Mouse (Mus musculus) neural tube, embryonic 12.5 days (tissue): ENCODE results near the gene Pdk2. TPM values are rescaled to one million over a fixed set of nuclear protein-coding genes. Genes with fewer than 3 reads are reported as not detected.

Experiments
- ATAC-seq: fragments of 200-750 bp; cut with Nextera tagmentation; 2 replicates; pipeline ENCODE4 v1.8.0; 2017; ENCODE audit warnings: low read depth, mild to moderate bottlenecking, moderate TSS enrichment, moderate library complexity; ENCODE audit not compliant: low FRiP score
- H3K27ac ChIP-seq: fragments of 300-500 bp; sonication (generic); 2 replicates; pipeline ENCODE4 v1.5.1; 2016
- H3K27me3 ChIP-seq: fragments of 300-500 bp; sonication (generic); replicated peaks from 2 replicates; pipeline ENCODE4 v1.6.1; 2016; ENCODE audit warnings: mild to moderate bottlenecking
- H3K36me3 ChIP-seq: fragments of 300-500 bp; sonication (generic); 2 replicates; pipeline ENCODE4 v1.6.1; 2016; ENCODE audit warnings: mild to moderate bottlenecking
- H3K4me1 ChIP-seq: fragments of 300-500 bp; sonication (generic); 2 replicates; pipeline ENCODE4 v1.6.1; 2016
- H3K4me2 ChIP-seq: fragments of 300-500 bp; sonication (generic); replicated peaks from 2 replicates; pipeline ENCODE4 v1.6.1; 2016; ENCODE audit warnings: mild to moderate bottlenecking
- H3K4me3 ChIP-seq: fragments of 300-500 bp; sonication (generic); 2 replicates; pipeline ENCODE4 v1.5.1; 2016
- H3K9ac ChIP-seq: fragments of 300-500 bp; sonication (generic); 2 replicates; pipeline ENCODE4 v1.6.1; 2016; ENCODE audit warnings: mild to moderate bottlenecking
- H3K9me3 ChIP-seq: fragments of 300-500 bp; sonication (generic); 2 replicates; pipeline ENCODE4 v1.6.1; 2016; ENCODE audit warnings: mild to moderate bottlenecking
- WGBS: fragments of 180-500 bp; shearing (Covaris S2); methylation state at CpG from one replicate; pipeline ENCODE4 v1.1.7; 2016; 5-methylcytosine and 5-hydroxymethylcytosine counted together
- polyA plus RNA-seq: library from polyadenylated mRNA; unstranded; fragments of >200 nt; fragmentation: Nextera tagmentation; extraction: Ambion mirVana; gene quantifications from 2 replicates; pipeline ENCODE4 v1.2.1, GENCODE M21; 2016

Pdk2 gene
- polyA plus RNA-seq, 1 experiment from 2014 or later, result 20.5 TPM

- Histone ChIP-seq H3K27me3 (no peaks in the 10 kb centered on the region), H3K9ac (peak overlapping the region; percentile 97), H3K36me3 (peaks cover 49% of the 10 kb centered on the region), H3K9me3 (no peaks in the 10 kb centered on the region), H3K4me3 (peak overlapping the region; percentile 93), H3K4me2 (peak overlapping the region; percentile 88), H3K4me1 (peaks cover 60% of the 10 kb centered on the region), H3K27ac (no peak overlapping the region)
- no peak for ATAC-seq
- 87% methylated on average over 11 of the region's 11 CpGs for WGBS
These were observed 46.0 kb downstream of the Pdk2 start for GRCm38 (mm10) chr11:94994947-94995772.

GRCm38 (mm10) chr11:94994208-94994814, 46.8 kb downstream of the Pdk2 start:
- ATAC-seq, result no peak
- H3K27ac ChIP-seq, result no peak overlapping the region
- peaks cover 40% of the 10 kb centered on the region for H3K36me3 ChIP-seq
- WGBS, result 59% methylated on average over 10 of the region's 10 CpGs
- no peaks in the 10 kb centered on the region for H3K27me3 ChIP-seq
- H3K9ac ChIP-seq, result peak overlapping the region; percentile 97
- H3K4me3 ChIP-seq, result peak overlapping the region; percentile 93
- no peaks in the 10 kb centered on the region for H3K9me3 ChIP-seq
- H3K4me2 ChIP-seq, result peak overlapping the region; percentile 88
- H3K4me1 ChIP-seq, result peaks cover 59% of the 10 kb centered on the region

GRCm38 (mm10) chr11:94992754-94993606, 48.2 kb downstream of the Pdk2 start:
- ATAC-seq, result no peak
- H3K4me3 ChIP-seq, result peak overlapping the region; percentile 93
- peak overlapping the region; percentile 88 for H3K4me2 ChIP-seq
- no peak overlapping the region for H3K27ac ChIP-seq
- peaks cover 64% of the 10 kb centered on the region for H3K4me1 ChIP-seq
- H3K27me3 ChIP-seq, result no peaks in the 10 kb centered on the region
- H3K9me3 ChIP-seq, result no peaks in the 10 kb centered on the region
- peak overlapping the region; percentile 97 for H3K9ac ChIP-seq
- WGBS, result 2% methylated on average over 22 of the region's 22 CpGs
- peaks cover 27% of the 10 kb centered on the region for H3K36me3 ChIP-seq

- Histone ChIP-seq H3K27ac (0 out of 2 replicates have a peak overlapping the region, but pooled peaks have one; percentile 8), H3K4me2 (peak overlapping the region; percentile 88), H3K27me3 (no peaks in the 10 kb centered on the region), H3K4me3 (peak overlapping the region; percentile 93), H3K36me3 (peaks cover 22% of the 10 kb centered on the region), H3K9me3 (no peaks in the 10 kb centered on the region), H3K9ac (peak overlapping the region; percentile 97), H3K4me1 (peaks cover 60% of the 10 kb centered on the region)
- WGBS, result 2% methylated on average over 20 of the region's 20 CpGs
- ATAC-seq, result no peak
These were observed 48.7 kb downstream of the Pdk2 start for GRCm38 (mm10) chr11:94992480-94992753.

- no peak for ATAC-seq
- no peaks in the 10 kb centered on the region for H3K9me3 ChIP-seq
- 0 out of 2 replicates have a peak overlapping the region, but pooled peaks have one; percentile 8 for H3K27ac ChIP-seq
- H3K4me3 ChIP-seq, result peak overlapping the region; percentile 93
- peaks cover 16% of the 10 kb centered on the region for H3K36me3 ChIP-seq
- H3K4me2 ChIP-seq, result peak overlapping the region; percentile 88
- peaks cover 63% of the 10 kb centered on the region for H3K4me1 ChIP-seq
- H3K27me3 ChIP-seq, result no peaks in the 10 kb centered on the region
- under 1% methylated on average over 99 of the region's 99 CpGs for WGBS
- H3K9ac ChIP-seq, result peak overlapping the region; percentile 97
These were observed 49.3 kb downstream of the Pdk2 start for GRCm38 (mm10) chr11:94991641-94992479.

- peak; percentile 79 for ATAC-seq
- peak within 1 kb of the TSS; percentile 86 for H3K27ac ChIP-seq
- no peaks in the 10 kb centered on the region for H3K27me3 ChIP-seq
- peaks cover 8% of the 10 kb centered on the region for H3K36me3 ChIP-seq
- no peaks in the 10 kb centered on the region for H3K9me3 ChIP-seq
- H3K9ac ChIP-seq, result peak within 1 kb of the TSS; percentile 97
- peak within 1 kb of the TSS; percentile 93 for H3K4me3 ChIP-seq
- peaks cover 58% of the 10 kb centered on the region for H3K4me1 ChIP-seq
- WGBS, result under 1% methylated on average over 57 of the region's 69 CpGs
- H3K4me2 ChIP-seq, result peak within 1 kb of the TSS; percentile 88
These were observed 50.2 kb downstream of the Pdk2 start, which contains the start of gene Ppp1r9b for GRCm38 (mm10) chr11:94990749-94991577. Gene Ppp1r9b, plus strand, starts transcription at chr11:94991035.

GRCm38 (mm10) chr11:94990102-94990748, 50.9 kb downstream of the Pdk2 start:
- Histone ChIP-seq H3K4me2 (peak overlapping the region; percentile 88), H3K36me3 (peaks cover 4% of the 10 kb centered on the region; the same call in 1 of the 2 replicates), H3K9ac (peak overlapping the region; percentile 97; the same call in 1 of the 2 replicates), H3K9me3 (no peaks in the 10 kb centered on the region), H3K27me3 (no peaks in the 10 kb centered on the region), H3K4me3 (peak overlapping the region; percentile 93), H3K4me1 (peaks cover 50% of the 10 kb centered on the region), H3K27ac (0 out of 2 replicates have a peak overlapping the region, but pooled peaks have one; percentile 33)
- 47% methylated on average over 6 of the region's 6 CpGs for WGBS
- no peak for ATAC-seq

- peak overlapping the region; percentile 41 for H3K4me3 ChIP-seq
- H3K9ac ChIP-seq, result peak overlapping the region; percentile 62
- H3K4me1 ChIP-seq, result peaks cover 44% of the 10 kb centered on the region
- H3K9me3 ChIP-seq, result no peaks in the 10 kb centered on the region
- H3K27me3 ChIP-seq, result no peaks in the 10 kb centered on the region
- WGBS, result under 1% methylated on average over 12 of the region's 12 CpGs
- H3K4me2 ChIP-seq, result peak overlapping the region; percentile 88
- peak; percentile 60 for ATAC-seq
- peaks cover 2% of the 10 kb centered on the region; the same call in 1 of the 2 replicates for H3K36me3 ChIP-seq
- peak overlapping the region; percentile 33 for H3K27ac ChIP-seq
These were observed 51.6 kb downstream of the Pdk2 start for GRCm38 (mm10) chr11:94989562-94990017.

- Histone ChIP-seq H3K4me2 (peak overlapping the region; percentile 88), H3K4me1 (peaks cover 38% of the 10 kb centered on the region), H3K4me3 (peak overlapping the region; percentile 41), H3K27ac (peak overlapping the region; percentile 33), H3K9me3 (no peaks in the 10 kb centered on the region), H3K36me3 (no peaks in the 10 kb centered on the region), H3K27me3 (no peaks in the 10 kb centered on the region), H3K9ac (peak overlapping the region; percentile 62)
- no peak for ATAC-seq
- WGBS, result 25% methylated on average over 10 of the region's 10 CpGs
These were observed 52.2 kb downstream of the Pdk2 start for GRCm38 (mm10) chr11:94988780-94989561.

- Histone ChIP-seq H3K4me1 (peaks cover 27% of the 10 kb centered on the region), H3K4me3 (no peak overlapping the region), H3K27me3 (no peaks in the 10 kb centered on the region), H3K36me3 (no peaks in the 10 kb centered on the region), H3K27ac (no peak overlapping the region), H3K4me2 (no peak overlapping the region), H3K9ac (peak overlapping the region; percentile 21; the same call in 1 of the 2 replicates), H3K9me3 (no peaks in the 10 kb centered on the region)
- 83% methylated on average over 8 of the region's 8 CpGs for WGBS
- ATAC-seq, result no peak
These were observed 53.3 kb downstream of the Pdk2 start for GRCm38 (mm10) chr11:94987851-94988250.
